Mouse (Mus musculus): ENCODE results near the gene Armh3.
A peak's percentile ranks its signal among the peaks of the same experiment; 100 is the strongest.
"Not testable (repeated sequence)": the region's sequence is repeated elsewhere in the genome, so short reads cannot be mapped to it uniquely, and the experiment has no call there.

Gene Armh3

GRCm38 (mm10) chr19:46032731-46033510, 34.6 kb upstream of the Armh3 start:
- DNase-seq (ENCODE audit: low spot score) = no peak

GRCm38 (mm10) chr19:46031689-46032432, 33.6 kb upstream of the Armh3 start:
- DNase-seq (ENCODE audit: low spot score) = no peak

- no peak for DNase-seq (ENCODE audit: low spot score)
Measured at GRCm38 (mm10) chr19:46030196-46030983, 32.1 kb upstream of the Armh3 start.

- DNase-seq (ENCODE audit: low spot score) = no peak
Measured at GRCm38 (mm10) chr19:46029652-46030051, 31.4 kb upstream of the Armh3 start.

GRCm38 (mm10) chr19:46028747-46029320, 30.5 kb upstream of the Armh3 start:
- DNase-seq (ENCODE audit: low spot score) = no peak

GRCm38 (mm10) chr19:46026567-46026966, 28.3 kb upstream of the Armh3 start:
- DNase-seq (ENCODE audit: low spot score) = no peak

GRCm38 (mm10) chr19:46024959-46025358, 26.7 kb upstream of the Armh3 start:
- no peak for DNase-seq (ENCODE audit: low spot score)

GRCm38 (mm10) chr19:46016023-46016422, 17.7 kb upstream of the Armh3 start:
- no peak for DNase-seq (ENCODE audit: low spot score)

- DNase-seq (ENCODE audit: low spot score) = peak; percentile 67
Measured at GRCm38 (mm10) chr19:46014572-46015178, 16.4 kb upstream of the Armh3 start.

GRCm38 (mm10) chr19:46005680-46006079, 7.4 kb upstream of the Armh3 start:
- DNase-seq (ENCODE audit: low spot score) = no peak

GRCm38 (mm10) chr19:46004814-46005466, 6.7 kb upstream of the Armh3 start:
- DNase-seq (ENCODE audit: low spot score) = no peak

GRCm38 (mm10) chr19:46003371-46004226, 5.3 kb upstream of the Armh3 start, which contains the start of gene Hps6:
Gene Hps6, plus strand, starts transcription at chr19:46003508.
- peak; percentile 51 for DNase-seq (ENCODE audit: low spot score)

GRCm38 (mm10) chr19:46002279-46002678, 4.0 kb upstream of the Armh3 start:
- no peak for DNase-seq (ENCODE audit: low spot score)

- no peak for DNase-seq (ENCODE audit: low spot score)
Measured at GRCm38 (mm10) chr19:45999378-45999777, 1.1 kb upstream of the Armh3 start.

GRCm38 (mm10) chr19:45998694-45999217, 468 bp upstream of the Armh3 start:
- no peak for DNase-seq (ENCODE audit: low spot score)

- no peak for DNase-seq (ENCODE audit: low spot score)
Measured at GRCm38 (mm10) chr19:45997365-45997764, 923 bp downstream of the Armh3 start.

GRCm38 (mm10) chr19:45993981-45994737, 4.1 kb downstream of the Armh3 start:
- no peak for DNase-seq (ENCODE audit: low spot score)

- not testable (repeated sequence) for DNase-seq (ENCODE audit: low spot score)
Measured at GRCm38 (mm10) chr19:45993441-45993840, 4.8 kb downstream of the Armh3 start.

- no peak for DNase-seq (ENCODE audit: low spot score)
Measured at GRCm38 (mm10) chr19:45991171-45991570, 7.1 kb downstream of the Armh3 start.

Data from left cerebral cortex, adult 11 months (tissue).